Mouse (Mus musculus) urinary bladder, adult 2 months (tissue): ENCODE measurements around the gene Abcc3. TPM values are rescaled to one million over a fixed set of nuclear protein-coding genes. Genes with fewer than 3 reads are reported as not detected.

Source experiments
- DNase-seq: peaks from one replicate; pipeline ENCODE4 v3.0.0; 2022; ENCODE audit warnings: low spot score
- polyA plus RNA-seq: library from polyadenylated mRNA; depleted of rRNA; stranded (reverse); fragments of >200 nt; gene quantifications from 2 replicates; pipeline ENCODE4 v1.2.3, GENCODE M21; 2012; rRNA removed

The Abcc3 gene
- 84.7 and 95.3 TPM in 2 replicates for polyA plus RNA-seq

- peak; percentile 67 for DNase-seq
Observed at GRCm38 (mm10) chr11:94392672-94393109, at the start of gene Abcc3. TSS of gene Abcc3 (minus strand) at chr11:94392997.

DNA sequence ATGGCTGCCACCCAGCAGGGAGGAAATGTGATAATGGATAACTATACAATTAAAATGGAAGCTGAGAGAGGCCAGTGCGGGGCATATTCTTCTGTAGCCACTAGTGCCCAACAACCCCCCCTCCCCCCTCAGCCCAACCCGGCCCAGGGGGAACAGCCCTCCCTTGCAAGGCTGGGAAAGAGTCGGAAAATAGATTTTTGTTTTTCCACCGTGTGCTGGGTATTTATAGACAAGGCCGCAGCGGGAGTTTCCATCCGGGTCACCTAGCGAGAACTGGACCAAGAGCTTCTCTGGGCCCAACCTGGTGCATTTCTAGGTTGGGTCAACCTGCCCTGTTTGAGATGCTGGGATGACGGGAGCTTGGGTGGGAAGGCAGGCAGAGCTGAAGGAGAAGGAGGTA is 49.0 kb upstream of the Abcc3 start:
- no peak for DNase-seq

DNA sequence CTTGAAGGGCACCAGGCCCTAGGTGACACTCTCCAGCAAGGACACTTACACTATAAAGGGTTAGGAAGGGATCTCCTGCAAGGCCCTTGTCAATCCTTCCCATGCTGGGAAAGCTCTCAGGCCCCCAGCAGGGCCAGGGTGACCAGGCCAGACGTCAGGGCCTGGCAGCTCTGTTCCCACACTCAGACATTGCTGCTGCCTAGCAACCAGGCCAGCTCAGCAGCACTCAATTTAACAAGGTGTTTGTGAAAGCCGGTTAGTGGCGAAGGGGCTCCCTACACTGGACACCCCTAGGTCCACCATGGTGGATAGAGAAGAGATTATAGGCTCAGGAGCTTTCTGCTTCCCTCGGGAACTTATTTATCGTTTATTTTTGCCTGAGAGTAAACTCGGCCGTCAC is 48.3 kb upstream of the Abcc3 start:
- no peak for DNase-seq

DNA sequence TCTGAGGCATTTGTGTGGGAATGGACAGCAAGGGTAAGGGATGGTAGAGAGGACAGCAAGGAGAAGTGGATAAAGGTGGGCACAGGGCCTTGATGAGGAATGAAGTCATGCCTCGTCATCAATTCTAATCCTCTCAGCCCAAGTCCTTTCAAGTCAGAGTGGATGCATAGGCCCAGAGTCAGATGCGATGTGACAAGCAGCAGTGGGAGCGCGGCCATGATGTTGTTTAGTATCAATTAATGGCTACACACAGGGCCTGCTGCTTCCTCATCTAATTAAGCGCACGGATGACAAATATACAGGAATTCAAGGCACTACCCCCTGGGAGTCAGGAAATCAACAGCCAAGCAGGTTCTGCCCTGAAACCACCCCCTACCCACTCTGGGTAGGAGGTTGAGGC is 47.6 kb upstream of the Abcc3 start:
- no peak for DNase-seq

DNA sequence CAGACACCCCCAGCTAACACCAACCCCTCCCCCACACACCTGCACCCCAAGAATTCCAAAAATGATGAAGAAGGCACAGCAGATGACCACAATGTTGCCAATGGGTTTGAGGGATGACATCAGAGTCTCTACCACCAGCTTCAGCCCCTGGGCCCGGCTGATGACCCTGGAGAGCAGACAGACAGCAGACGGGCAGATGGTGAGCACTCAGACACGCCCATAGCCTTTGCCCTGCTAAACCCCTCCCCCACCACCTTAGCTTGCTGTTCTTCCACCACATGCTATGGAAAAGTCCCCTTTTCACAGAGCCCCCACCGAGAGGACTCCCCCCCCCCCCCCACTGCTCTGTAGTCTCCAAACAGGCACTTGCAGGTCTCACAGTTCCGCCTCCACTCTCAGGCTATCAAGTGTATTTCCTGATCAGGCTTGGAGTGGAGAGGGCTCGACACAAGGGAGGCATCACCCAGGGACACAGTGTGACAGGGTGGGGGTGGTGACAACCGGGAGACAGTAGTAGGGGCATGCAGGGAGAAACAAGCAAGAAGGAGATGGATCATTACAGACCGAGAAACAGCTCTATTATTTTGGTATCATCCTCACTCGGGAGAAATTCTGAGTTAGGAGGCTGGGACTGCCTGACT is 36.3 kb upstream of the Abcc3 start:
- DNase-seq: no peak

GRCm38 (mm10) chr11:94428091-94428835 is 35.5 kb upstream of the Abcc3 start:
- DNase-seq: no peak

DNA sequence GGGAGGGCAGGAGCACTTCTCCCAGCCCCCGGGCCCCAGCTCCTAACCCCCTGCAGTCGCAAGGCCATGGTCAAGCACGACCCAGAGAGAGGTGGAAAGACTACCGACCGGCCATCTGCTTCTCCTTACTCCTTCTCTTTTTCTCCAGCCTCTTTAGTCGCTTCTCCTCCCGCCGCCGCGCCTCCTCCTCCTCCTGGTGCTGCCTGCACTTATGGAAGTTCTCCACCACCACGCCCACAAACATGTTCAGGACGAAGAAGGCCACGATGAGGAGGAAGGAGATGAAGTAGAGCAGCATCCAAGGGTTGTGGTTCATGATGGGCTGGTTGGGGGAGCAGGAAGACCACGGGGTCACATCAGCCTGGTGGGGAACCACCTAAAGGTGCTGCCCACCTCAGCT is 32.9 kb upstream of the Abcc3 start:
- no peak for DNase-seq

DNA sequence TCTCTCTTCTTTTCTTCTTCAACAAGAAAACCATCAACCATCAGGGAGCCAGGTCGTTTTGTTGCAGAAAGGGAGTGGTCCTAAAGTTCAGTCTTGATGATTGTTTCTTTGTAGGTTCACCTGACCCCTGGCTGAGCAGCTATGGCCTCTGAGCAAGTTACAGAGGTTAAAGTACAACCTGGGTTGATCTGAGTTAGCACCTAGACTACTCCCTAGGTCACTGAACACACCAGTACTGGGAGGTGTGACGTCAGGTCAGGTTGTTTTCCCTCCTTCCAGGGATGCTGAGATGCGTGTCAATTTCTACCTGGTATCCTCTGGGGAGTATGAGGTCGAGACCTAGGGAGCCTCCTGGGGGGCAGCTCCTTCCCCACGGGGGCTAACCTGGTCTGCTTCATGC is 32.4 kb upstream of the Abcc3 start:
- DNase-seq: no peak

DNA sequence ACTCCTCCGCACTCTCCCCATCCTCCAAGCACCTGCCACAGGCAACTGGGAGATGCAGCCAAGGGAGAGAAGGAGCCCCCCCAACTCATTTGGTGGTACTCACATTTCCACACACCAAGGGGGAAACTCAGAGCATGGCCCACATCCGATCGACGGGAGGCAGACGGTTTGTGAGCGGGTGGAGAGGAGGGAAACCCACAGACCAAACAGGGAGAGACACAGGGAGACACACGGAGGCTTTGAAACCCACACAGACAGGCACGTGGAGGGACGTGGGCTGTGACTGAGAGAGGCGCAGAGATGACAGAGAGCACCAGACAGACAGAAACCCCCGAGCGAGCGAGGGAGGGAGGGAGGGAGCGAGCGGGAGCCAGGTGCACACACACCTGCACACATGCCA is 31.6 kb upstream of the Abcc3 start:
- no peak for DNase-seq

DNA sequence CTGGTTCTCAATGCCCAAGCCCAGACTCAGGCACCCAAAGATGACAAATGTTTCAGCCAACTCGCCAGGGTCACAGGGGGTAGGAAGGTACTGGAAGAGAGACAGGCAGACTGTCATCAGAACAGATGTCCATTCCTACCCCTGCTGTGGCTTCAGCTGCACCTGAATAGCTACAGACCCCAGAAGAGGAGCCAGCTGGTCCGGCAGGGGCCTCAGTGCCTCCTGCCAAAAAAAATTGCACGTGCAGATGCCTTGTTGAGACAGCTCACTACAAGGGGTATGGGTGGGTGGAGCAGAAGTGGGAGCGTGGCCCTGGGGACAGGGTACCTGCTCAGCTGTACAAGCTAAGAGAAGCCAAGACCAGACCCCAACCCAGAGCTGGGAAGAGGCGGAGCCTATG is 31.1 kb upstream of the Abcc3 start:
- no peak for DNase-seq

DNA sequence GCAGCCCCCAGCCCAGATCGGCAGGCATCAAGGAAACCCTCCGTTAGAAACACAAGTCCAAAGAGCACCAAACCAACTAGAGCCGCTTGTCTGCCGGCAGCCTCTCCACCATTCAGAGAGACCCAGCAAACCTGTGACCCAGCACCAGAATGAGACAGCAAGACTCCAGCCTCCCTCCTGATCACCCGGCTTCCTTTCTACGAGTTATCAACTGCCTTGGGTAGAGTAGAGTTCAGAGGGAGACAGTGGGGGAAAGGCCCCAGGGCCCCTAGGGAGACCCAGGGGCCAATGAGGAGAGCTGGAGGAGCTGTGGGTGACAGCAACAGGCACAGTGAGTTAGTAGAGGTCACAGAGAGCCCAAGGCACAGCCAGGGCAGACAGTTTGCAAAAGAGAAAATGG is 28.2 kb upstream of the Abcc3 start:
- no peak for DNase-seq

DNA sequence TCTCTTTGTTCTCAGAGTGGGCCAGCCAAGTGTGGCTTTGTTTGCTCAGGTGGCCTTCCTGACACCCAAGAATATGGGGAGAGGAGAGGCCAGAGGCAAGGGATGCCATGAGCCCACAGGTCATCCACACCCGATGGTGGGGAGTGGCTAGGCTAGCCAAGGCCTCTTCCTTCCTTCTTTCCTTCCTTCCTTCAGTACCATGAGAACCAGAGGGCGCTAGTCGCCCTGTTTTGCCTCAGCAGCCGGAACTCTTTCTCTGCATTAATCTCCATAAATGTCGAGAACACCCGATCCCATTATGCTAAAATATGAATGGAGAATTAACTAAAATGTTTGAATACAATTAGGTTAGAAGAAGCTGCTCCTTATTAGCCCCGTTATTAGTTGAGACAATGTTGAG is 27.5 kb upstream of the Abcc3 start:
- DNase-seq: no peak

DNA sequence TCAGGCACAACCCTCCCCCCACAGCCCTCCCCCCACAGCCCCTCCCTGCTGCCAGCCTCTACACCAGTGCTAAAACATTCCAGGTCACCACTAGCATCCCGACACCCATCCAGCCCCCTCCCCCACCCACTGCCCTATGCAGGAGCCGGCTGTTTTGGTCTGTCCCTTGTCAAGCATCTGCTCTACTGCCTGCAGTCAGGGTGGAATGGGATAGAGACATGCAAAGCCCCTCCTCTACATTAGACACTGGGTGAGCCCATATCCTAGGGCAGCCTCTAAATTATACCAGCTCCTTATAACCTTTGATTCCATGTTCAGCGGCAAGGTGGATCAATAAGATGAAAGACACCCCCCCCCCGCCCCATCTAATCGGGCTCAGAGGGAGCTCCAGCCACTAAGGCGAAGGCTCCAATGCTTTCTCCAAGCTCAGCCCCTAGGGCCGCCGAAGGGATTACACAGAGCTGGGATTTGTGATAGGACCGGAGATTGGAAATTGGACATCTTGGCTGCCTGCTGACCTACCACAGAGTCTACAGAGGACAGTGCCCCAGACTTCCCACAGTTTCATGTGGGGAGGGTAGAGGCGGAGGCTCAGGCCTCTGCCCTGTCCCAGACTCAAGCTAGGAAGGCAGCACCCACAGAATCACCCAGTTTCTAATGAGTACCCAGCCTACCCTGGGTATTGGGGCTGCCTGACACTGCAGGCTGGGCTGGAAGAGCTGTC is 26.4 kb upstream of the Abcc3 start:
- DNase-seq: no peak

- no peak for DNase-seq
Observed at GRCm38 (mm10) chr11:94414042-94414441, 21.2 kb upstream of the Abcc3 start.

DNA sequence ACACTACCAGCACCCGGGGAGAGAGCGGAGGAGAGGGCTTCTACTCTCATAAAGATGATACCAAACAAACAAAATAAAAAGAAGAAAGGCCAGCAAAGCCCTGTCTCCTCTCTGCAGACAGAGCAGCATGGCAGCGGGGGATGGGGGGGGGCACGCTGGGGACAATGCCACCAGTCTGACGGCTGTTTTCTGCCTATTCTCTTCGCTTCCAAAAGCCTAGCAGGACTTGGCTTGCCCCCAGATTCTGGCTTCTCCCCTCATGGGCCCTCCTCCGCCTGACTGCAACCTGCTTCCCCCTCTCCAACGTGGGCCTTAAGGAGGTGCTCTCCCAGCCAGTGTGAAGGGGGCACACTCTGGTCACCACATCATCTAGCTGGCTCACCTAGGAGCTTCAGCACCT is 20.7 kb upstream of the Abcc3 start:
- DNase-seq: no peak

DNA sequence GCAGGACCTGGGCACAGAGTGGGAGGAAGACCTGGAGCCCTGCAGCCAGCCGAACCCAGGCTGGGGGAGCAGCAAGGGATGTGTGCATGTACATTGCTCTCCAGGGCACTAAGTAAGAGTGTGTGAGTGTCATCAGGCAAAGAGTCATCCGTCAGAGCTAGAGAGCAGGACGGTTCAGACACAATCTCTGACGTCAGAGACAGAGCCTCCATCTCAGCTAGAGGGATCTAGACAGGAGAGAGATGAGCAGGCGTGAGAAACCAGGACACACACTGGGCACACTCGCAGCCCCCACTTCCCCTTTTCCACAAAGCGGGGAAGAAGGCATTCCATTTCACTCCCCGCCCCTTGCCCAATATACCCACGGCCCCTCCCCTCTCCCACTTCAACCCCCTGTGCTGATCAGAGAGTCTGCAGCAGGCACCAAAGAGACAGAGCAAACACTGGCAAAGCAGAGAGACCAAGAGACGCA is 20.2 kb upstream of the Abcc3 start:
- no peak for DNase-seq

DNA sequence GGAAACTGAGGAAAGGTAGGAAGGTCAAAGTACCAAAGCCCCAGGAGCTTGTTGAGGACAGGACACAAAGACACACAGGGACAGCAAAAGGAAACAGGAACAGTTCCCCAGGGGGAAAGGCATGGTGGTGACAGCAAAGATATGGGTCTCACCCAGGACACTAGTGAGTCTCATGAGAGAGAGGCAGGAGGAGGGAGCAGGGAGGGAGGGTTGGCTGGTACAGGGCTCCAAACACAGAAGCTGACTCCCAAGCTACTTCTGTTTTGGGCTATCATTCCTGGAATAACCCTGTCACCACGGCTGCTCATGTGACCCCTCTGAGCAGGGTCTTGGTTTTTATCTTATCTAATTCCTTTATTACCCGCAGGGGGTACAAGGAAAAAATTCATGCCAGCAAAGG is 19.8 kb upstream of the Abcc3 start:
- DNase-seq: no peak

- no peak for DNase-seq
Observed at GRCm38 (mm10) chr11:94407803-94408321, 15.1 kb upstream of the Abcc3 start.

DNA sequence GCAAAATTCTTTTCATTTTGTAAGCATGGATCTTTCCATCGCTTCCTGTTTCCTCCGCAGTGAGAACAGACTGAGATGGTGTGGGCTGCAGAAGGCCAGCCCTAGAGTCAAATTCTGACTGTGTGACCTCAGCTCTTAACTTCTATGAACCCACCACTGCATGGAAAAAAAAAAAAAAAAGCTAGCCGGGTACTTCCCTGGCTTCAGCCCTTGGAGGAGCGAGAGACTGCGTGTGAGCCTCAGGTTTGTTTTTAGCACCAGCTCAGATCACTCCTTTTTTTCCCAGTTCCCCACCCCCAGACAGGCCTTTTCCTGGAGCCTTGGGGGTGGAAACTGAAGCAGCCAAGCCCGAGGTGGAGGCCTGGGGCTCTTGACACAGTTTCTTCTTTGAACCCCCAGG is 12.6 kb upstream of the Abcc3 start:
- no peak for DNase-seq

DNA sequence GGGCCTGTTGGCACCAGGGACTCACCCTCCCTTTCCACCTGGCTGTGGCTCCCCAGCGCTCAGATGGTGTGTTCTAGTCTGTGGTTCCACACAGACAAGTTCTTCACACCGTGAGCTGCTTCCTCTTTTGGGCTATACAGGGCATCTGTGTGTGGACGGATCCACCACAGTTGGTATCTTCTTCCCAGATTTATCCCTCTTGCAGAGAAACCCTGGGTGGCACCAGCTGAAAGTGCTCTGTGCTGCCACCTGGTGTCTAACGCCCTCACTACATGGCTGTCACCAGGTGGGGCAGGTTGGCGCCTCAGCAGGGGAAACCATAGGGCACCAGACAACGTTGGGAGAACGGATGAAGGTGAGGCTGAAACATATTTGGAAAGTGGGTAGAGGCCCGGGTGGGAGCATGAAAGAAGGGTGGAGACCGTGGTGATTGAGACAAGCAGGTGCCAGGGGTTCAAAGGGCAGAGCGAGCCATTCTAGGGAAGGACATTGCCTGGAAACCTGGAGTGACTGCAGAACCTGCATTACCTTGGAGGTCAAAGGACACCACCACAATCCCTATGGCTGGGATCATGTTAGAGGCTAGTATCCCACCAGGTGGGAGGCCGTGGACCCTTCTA is 12.0 kb upstream of the Abcc3 start:
- DNase-seq: peak; percentile 77

GRCm38 (mm10) chr11:94404178-94404577 is 11.4 kb upstream of the Abcc3 start:
- no peak for DNase-seq

DNA sequence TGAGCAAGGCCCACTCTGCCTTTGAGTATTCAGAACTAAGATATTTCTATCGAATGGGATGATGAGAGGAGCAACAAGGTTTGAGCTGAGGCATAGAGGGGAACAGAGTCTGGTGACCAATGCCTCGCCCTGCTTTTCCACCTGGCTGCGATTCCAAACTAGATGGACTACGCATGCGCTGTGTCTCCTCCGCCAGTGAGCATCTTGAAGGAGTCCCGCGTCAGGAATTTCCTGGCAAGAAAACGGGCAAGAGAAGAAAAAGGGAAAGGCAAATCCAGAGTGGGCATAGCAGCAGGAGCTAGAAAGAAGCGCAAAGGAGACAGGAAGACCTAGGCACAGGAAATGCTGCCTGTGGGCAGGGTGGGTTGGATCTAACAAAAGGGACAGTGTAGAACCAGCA is 11.0 kb upstream of the Abcc3 start:
- DNase-seq: no peak
